Mouse (Mus musculus) ES-E14 (cell line): ENCODE data around the gene Exoc6. TPM values are rescaled to one million over a fixed set of nuclear protein-coding genes. Genes with fewer than 3 reads are reported as not detected.

Experiments
- DNase-seq: peaks from one replicate; pipeline ENCODE4 v3.0.0-alpha.2; 2013; ENCODE audit warnings: low read depth, low spot score
- H3K27ac ChIP-seq: 2 replicates; pipeline ENCODE4 v1.5.1; 2012; ENCODE audit warnings: low read depth, mild to moderate bottlenecking, low read length, moderate library complexity, mixed read lengths; ENCODE audit not compliant: poor library complexity, insufficient read depth, severe bottlenecking
- H3K36me3 ChIP-seq: 2 replicates; pipeline ENCODE4 v1.6.1; 2012; ENCODE audit warnings: mild to moderate bottlenecking, low read length, moderate library complexity, mixed read lengths; ENCODE audit not compliant: control insufficient read depth, poor library complexity, insufficient read depth, severe bottlenecking
- H3K4me1 ChIP-seq, 2 experiments: fragments of 150-350 bp in 1 of 2; sonication (generic) in 1 of 2; 2 replicates each; pipeline ENCODE4 v1.6.1; 2012; ENCODE audit warnings: low read length in 2 of 2, mild to moderate bottlenecking in 1 of 2, mixed read lengths in 1 of 2; ENCODE audit not compliant: control insufficient read depth in 2 of 2, insufficient read depth in 2 of 2, poor library complexity in 1 of 2
- H3K4me3 ChIP-seq, 2 experiments: fragments of 150-350 bp in 1 of 2; sonication (generic) in 1 of 2; 2 replicates each; pipeline ENCODE4 v1.5.1; 2012; ENCODE audit warnings: low read length in 2 of 2, low read depth in 1 of 2, mild to moderate bottlenecking in 1 of 2, mixed read lengths in 1 of 2; ENCODE audit not compliant: insufficient read depth in 1 of 2, poor library complexity in 1 of 2, severe bottlenecking in 1 of 2
- H3K9ac ChIP-seq: 2 replicates; pipeline ENCODE4 v1.6.1; 2012; ENCODE audit warnings: low read depth, mild to moderate bottlenecking, low read length, mixed read lengths; ENCODE audit not compliant: poor library complexity, insufficient read depth, severe bottlenecking
- H3K9me3 ChIP-seq: fragments of 150-350 bp; sonication (generic); 2 replicates; pipeline ENCODE4 v1.6.1; 2012; ENCODE audit warnings: low read depth, mild to moderate bottlenecking, low read length; ENCODE audit not compliant: control insufficient read depth, insufficient read depth
- CHD2 ChIP-seq: IDR thresholded peaks from 2 replicates; pipeline ENCODE4 v1.6.1; 2014; ENCODE audit warnings: mild to moderate bottlenecking, low read depth, low read length, inconsistent platforms
- HCFC1 ChIP-seq: IDR thresholded peaks from 2 replicates; pipeline ENCODE4 v1.6.1; 2012; ENCODE audit warnings: low read length, inconsistent platforms, borderline replicate concordance; ENCODE audit not compliant: insufficient read depth
- MAFK ChIP-seq: IDR thresholded peaks from 2 replicates; pipeline ENCODE4 v1.6.1; 2014; ENCODE audit warnings: mild to moderate bottlenecking, low read depth, low read length, inconsistent platforms; ENCODE audit not compliant: insufficient read depth
- ZC3H11A ChIP-seq: IDR thresholded peaks from 2 replicates; pipeline ENCODE4 v1.6.1; 2012; ENCODE audit warnings: low read depth, mild to moderate bottlenecking, inconsistent platforms, low read length, borderline replicate concordance
- ZNF384 ChIP-seq: IDR thresholded peaks from 2 replicates; pipeline ENCODE4 v1.6.1; 2012; ENCODE audit warnings: low read depth, low read length, inconsistent platforms
- in situ Hi-C, 2 experiments: fragments of 600-800 bp; cut with MboI; formaldehyde crosslinking; loops; one replicate each; pipeline ENCODE4 v1.15.1; 2025; ENCODE audit warnings: low sequenced_read_pairs in 2 of 2, inconsistent platforms in 1 of 2; ENCODE audit not compliant: unreplicated experiment in 2 of 2
- total RNA-seq: library from RNA; depleted of rRNA; stranded (reverse); fragments of 300-350 nt; gene quantifications from 2 replicates; pipeline ENCODE4 v1.2.3, GENCODE M21; 2012

Gene Exoc6
- total RNA-seq, 1 experiment: 10.1 TPM

- no peak for TF ChIP-seq ZC3H11A
- TF ChIP-seq MAFK: no peak
- TF ChIP-seq CHD2: no peak
- no peak for TF ChIP-seq ZNF384
- no peak for TF ChIP-seq HCFC1
- Histone ChIP-seq H3K27ac (no peak overlapping the region), H3K9me3 (no peaks in the 10 kb centered on the region), H3K4me1 (peaks cover 2% of the 10 kb centered on the region in 2 experiments; a peak in 2 of 4 replicates), H3K9ac (no peak overlapping the region), H3K36me3 (no peaks in the 10 kb centered on the region), H3K4me3 (no peak overlapping the region)
- in situ Hi-C loops: no loop called here
- no peak for DNase-seq
These were observed 62.7 kb downstream of the Exoc6 start for GRCm38 (mm10) chr19:37612893-37613292.

DNA sequence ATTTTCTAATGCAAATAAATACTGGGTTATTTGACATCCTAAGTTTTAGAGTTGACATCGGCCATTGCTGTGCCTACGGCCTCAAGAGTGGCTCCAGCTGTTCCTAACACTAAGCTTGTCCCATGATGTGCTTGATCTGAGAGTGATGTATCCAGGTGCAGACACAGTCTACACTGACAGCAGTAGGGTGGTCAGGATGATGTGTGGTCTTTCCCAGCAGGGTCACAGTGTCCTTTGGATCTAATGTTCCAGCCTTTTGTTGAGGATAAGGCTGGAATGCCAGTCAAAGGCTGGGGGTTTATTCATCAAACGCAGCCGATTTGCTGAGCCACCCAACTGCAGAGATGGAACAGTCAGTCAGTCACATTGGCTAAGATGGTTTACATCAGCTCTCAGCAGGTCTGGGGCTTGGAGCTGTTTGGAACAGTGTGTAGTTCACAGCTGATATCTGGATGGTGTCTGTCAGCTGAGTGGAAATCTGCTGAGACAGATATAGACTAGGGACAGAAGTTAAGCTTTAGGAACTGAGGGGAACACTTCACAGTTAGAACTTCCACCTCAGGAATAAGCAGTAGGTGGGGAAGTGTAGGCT is 64.9 kb downstream of the Exoc6 start:
- H3K9ac ChIP-seq: no peak overlapping the region
- H3K4me1 ChIP-seq: peaks cover 2% of the 10 kb centered on the region in 2 experiments; a peak in 2 of 4 replicates
- H3K4me3 ChIP-seq: no peak overlapping the region
- in situ Hi-C loops: no loop called here
- no peak for DNase-seq
- no peak overlapping the region for H3K27ac ChIP-seq
- no peaks in the 10 kb centered on the region for H3K9me3 ChIP-seq
- no peaks in the 10 kb centered on the region for H3K36me3 ChIP-seq
- TF ChIP-seq MAFK: no peak
- no peak for TF ChIP-seq ZNF384
- TF ChIP-seq HCFC1: no peak
- no peak for TF ChIP-seq CHD2
- no peak for TF ChIP-seq ZC3H11A

- no peaks in the 10 kb centered on the region for H3K9me3 ChIP-seq
- H3K4me3 ChIP-seq: no peak overlapping the region
- in situ Hi-C loops: no loop called here
- TF ChIP-seq MAFK: no peak
- no peak for TF ChIP-seq ZC3H11A
- TF ChIP-seq CHD2: no peak
- no peak for TF ChIP-seq ZNF384
- TF ChIP-seq HCFC1: no peak
- H3K27ac ChIP-seq: no peak overlapping the region
- no peak for DNase-seq
- no peaks in the 10 kb centered on the region for H3K36me3 ChIP-seq
- no peak overlapping the region for H3K9ac ChIP-seq
- H3K4me1 ChIP-seq: no peaks in the 10 kb centered on the region
These were observed 97.8 kb downstream of the Exoc6 start for GRCm38 (mm10) chr19:37647994-37648393.

GRCm38 (mm10) chr19:37650526-37650925 is 100.3 kb downstream of the Exoc6 start:
- no peaks in the 10 kb centered on the region for H3K9me3 ChIP-seq
- no peak for DNase-seq
- no peaks in the 10 kb centered on the region for H3K4me1 ChIP-seq
- H3K36me3 ChIP-seq: no peaks in the 10 kb centered on the region; the same call in 1 of the 2 replicates
- in situ Hi-C loops: no loop called here
- H3K9ac ChIP-seq: no peak overlapping the region
- no peak overlapping the region for H3K4me3 ChIP-seq
- TF ChIP-seq ZC3H11A: no peak
- no peak for TF ChIP-seq HCFC1
- no peak for TF ChIP-seq MAFK
- no peak for TF ChIP-seq CHD2
- TF ChIP-seq ZNF384: no peak
- H3K27ac ChIP-seq: no peak overlapping the region

DNA sequence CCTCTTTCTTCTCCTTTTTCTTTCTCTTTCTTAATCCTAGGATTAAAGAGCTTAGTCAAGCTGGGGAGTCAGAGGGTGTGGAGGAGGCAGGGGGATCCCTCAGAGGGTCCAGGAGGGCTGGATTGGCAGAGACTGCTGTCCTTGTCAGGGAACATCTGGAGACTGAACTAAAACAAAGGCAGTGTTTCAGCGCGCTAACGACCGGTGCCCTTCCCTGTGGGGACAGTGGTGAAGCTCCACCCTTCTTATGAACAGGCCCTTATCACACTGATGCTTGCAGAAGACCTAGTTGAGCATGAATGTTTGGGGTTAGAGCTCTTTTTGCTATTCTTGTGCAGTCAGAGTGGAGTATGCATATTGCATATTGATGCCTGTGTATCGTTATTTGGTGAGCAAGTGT is 103.8 kb downstream of the Exoc6 start:
- H3K36me3 ChIP-seq: no peaks in the 10 kb centered on the region; the same call in 1 of the 2 replicates
- DNase-seq: no peak
- 0 out of 4 replicates have a peak, but pooled peaks cover 0 to 2% of the 10 kb centered on the region in 2 experiments for H3K4me1 ChIP-seq
- H3K9me3 ChIP-seq: no peaks in the 10 kb centered on the region
- H3K27ac ChIP-seq: 0 out of 2 replicates have a peak overlapping the region, but pooled peaks have one; percentile 28
- no peak overlapping the region for H3K9ac ChIP-seq
- in situ Hi-C loops: no loop called here
- TF ChIP-seq ZC3H11A (no peak), MAFK (no peak), CHD2 (no peak), HCFC1 (no peak), ZNF384 (no peak)
- no peak overlapping the region for H3K4me3 ChIP-seq
